Mouse (Mus musculus) spleen, adult 10 weeks (tissue): ENCODE measurements around the gene Rbm10. TPM values are rescaled to one million over a fixed set of nuclear protein-coding genes. Genes with fewer than 3 reads are reported as not detected.

Experiments used
- polyA plus RNA-seq: library from polyadenylated mRNA; stranded (reverse); fragments of 350-450 nt; fragmentation: Illumina TruSeq; extraction: RNeasy Lipid Tissue Mini Kit (QIAGEN cat#74804); gene quantifications from one replicate; pipeline ENCODE4 v1.2.3, GENCODE M21; 2015; ENCODE audit warnings: low replicate concordance; ENCODE audit not compliant: insufficient read depth

Gene Rbm10
- 32.1 TPM for polyA plus RNA-seq

GRCm38 (mm10) chrX:20617176-20617902 lies at the start of gene Rbm10, which contains the start of gene Ndufb11:
Rbm10 (plus strand) TSS chrX:20617503.
Ndufb11 (minus strand) TSS chrX:20617619.

DNA sequence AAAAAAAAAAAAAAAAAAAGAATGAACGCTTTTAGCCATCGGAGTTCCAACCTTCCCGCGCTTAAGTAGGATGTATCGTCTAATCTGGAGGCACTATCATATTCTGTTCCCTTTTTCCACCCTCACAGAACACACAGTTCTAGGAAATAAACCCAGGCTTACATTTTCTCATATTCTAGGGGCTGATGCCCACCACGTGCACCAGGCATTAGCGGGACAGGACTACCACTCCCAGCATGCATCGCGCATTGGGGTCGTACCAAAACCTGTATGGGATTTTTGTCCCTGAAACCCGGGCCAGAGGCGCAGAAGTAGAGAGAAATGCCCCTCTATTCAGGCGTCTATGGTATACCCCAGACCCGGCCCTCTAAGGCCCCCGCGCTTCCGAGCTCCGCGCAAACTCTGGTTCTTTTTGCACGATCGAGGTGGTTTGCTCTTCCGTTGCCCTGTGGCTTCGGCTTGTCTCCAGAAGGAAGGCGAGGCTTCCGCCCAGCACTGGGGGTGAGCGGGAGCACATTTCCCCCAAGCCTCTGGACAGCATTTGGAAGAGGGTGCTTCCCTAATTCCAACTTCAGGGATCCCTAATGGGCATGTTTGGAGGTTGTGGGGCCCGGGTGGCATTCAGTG lies 40.8 kb downstream of the Rbm10 start, which contains the start of gene Uba1:
Uba1 (plus strand) TSS at position 301 of the 627 bp plus-strand sequence.

GRCm38 (mm10) chrX:20687519-20688067 lies 70.3 kb downstream of the Rbm10 start, which contains the start of gene Cdk16:
Cdk16 (plus strand) TSS chrX:20687954.

Other genes with a start within 250 kb of the Rbm10 start
- 6.8 TPM for gene Jade3, start 191.8 kb upstream of the Rbm10 start, polyA plus RNA-seq
- not detected for gene Rgn, start 67.7 kb upstream of the Rbm10 start, polyA plus RNA-seq
- 114 TPM for gene Ndufb11, start 116 bp downstream of the Rbm10 start, polyA plus RNA-seq
- 172 TPM for gene Uba1, start 40.8 kb downstream of the Rbm10 start, polyA plus RNA-seq
- gene Cdk16, start 70.5 kb downstream of the Rbm10 start, polyA plus RNA-seq: 91.7 TPM
- 34.9 TPM for gene Usp11, start 86.4 kb downstream of the Rbm10 start, polyA plus RNA-seq
- gene Araf, start 180.3 kb downstream of the Rbm10 start, polyA plus RNA-seq: 112 TPM